Mouse (Mus musculus): Measurements from ENCODE around the gene Tm9sf2.

Tm9sf2 gene

GRCm38 (mm10) chr14:122106822-122107468 lies at the start of gene Tm9sf2:
Gene Tm9sf2, plus strand, starts transcription at chr14:122107038.
- in situ Hi-C loops (cut with MseI, MboI), result no loop called here

DNA sequence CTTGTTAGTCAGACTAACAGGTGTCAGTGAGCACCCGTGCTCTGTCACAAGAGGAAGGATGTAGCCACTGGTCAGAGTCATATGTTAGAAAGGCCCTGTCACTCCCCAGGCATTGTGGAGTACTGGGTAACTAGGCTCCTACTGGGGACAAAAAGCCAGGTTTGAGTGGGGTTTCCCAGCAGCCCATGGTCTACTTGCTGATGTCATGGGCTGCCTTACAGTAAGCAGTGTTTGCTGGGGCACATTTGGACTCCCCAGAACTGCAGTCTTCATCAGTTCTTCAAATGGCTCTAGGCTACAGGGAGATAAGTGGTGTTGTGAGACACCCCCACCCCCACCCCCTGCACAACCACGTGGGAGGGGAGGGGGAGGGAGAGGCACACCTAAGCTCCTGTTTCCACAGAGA lies 48.9 kb upstream of the Tm9sf2 start:
- in situ Hi-C loops (cut with MseI, MboI), result loop anchor here in 1 of 2 experiments (10.0 kb wide), 1 partner anchor 123 kb away; no protein-coding TSS in a partner anchor

- in situ Hi-C loops (cut with MseI, MboI), result loop anchor here (5.0 to 10.0 kb wide), 2 partner anchors 128 to 196 kb away; no protein-coding TSS in a partner anchor
Measured at GRCm38 (mm10) chr14:122060642-122061041, 46.2 kb upstream of the Tm9sf2 start.

DNA sequence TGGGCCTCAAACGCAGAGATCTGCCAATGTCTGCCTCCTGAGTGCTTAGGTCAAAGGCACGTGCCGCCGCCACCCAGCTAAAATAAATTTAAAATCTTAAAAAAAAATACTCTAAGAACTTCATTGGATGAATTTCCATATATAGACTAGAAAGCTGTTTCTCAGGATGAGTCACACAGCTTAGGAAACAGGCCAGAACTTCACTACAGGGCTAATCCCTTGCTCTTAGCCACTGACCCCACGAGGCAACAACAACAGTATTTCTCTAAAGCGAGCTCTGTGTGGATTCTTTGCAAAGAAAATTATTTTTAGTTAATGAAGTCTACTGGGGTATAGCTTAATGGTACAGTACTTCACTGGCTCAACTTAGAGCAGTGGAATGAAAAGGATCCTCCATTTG lies 45.5 kb upstream of the Tm9sf2 start:
- in situ Hi-C loops (cut with MseI, MboI), result loop anchor here (5.0 to 10.0 kb wide), 2 partner anchors 129 to 197 kb away; no protein-coding TSS in a partner anchor

- in situ Hi-C loops (cut with MseI, MboI), result loop anchor here (5.0 to 10.0 kb wide), 2 partner anchors 130 to 198 kb away; no protein-coding TSS in a partner anchor
Measured at GRCm38 (mm10) chr14:122062411-122063090, 44.3 kb upstream of the Tm9sf2 start.

GRCm38 (mm10) chr14:122063599-122063998 lies 43.2 kb upstream of the Tm9sf2 start:
- in situ Hi-C loops (cut with MseI, MboI), result loop anchor here (5.0 to 10.0 kb wide), 2 partner anchors 131 to 199 kb away; no protein-coding TSS in a partner anchor

DNA sequence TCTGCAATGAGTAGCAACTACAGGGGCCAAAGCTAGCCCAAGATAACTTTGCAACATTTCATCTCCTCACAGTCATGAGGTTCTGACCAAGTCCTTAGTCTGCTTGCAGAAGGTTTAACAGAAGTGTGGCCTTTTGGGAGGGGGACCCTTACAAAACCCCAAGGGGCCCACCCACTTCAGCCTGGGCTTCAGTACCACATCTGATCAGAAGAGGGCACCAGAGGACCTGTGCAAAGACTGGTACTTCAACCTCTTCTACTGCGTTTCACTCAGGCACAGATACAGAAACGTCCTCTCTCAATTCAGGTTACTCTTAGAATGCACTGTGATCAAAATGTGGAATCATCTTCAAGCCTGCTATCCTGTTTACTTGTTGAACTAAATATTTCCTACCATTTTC lies 42.3 kb upstream of the Tm9sf2 start:
- in situ Hi-C loops (cut with MseI, MboI), result loop anchor here (5.0 to 10.0 kb wide), 2 partner anchors 132 to 200 kb away; no protein-coding TSS in a partner anchor

DNA sequence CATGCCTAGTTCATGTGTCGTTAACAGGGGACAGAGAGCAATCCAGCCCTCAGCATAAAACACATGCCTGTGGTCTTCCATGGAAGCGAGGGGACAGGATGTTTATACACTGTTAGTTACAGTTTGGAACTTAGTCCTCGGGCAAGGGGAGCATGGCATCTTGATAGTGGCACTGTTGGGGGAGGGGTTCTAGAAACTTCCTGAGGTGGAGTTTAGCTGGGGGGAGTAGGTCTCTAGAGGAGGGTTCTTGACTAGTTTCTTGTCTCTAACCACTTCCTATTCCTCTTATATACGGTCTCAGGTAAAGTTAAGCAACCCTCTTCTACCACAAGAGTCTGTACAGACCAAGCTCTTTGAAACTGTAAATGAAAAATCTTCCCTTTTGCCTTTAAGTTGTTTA lies 40.6 kb upstream of the Tm9sf2 start:
- in situ Hi-C loops (cut with MseI, MboI), result loop anchor here (10.0 kb wide), 1 partner anchor 201 kb away; no protein-coding TSS in a partner anchor

DNA sequence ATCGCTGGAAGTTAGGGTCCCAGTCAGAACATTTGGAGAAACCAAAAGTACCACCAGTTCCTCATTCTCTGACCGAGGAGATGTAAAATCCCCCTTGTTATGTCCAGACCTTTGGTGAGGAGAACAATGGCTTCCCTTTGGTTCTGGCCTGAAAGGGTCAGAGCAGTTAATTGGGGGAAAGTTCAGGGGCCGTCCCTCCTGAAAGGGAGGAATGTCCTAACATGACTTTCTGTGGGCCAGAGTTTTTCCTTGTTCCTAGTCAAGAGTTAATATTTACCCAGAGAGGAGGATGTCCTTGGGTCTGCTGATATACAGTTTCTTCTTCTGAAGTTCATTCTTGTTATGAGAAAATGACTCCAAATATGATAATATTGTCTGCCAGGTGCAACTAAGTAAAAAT lies 38.8 kb upstream of the Tm9sf2 start:
- in situ Hi-C loops (cut with MseI, MboI), result loop anchor here (10.0 kb wide), 1 partner anchor 203 kb away; no protein-coding TSS in a partner anchor

DNA sequence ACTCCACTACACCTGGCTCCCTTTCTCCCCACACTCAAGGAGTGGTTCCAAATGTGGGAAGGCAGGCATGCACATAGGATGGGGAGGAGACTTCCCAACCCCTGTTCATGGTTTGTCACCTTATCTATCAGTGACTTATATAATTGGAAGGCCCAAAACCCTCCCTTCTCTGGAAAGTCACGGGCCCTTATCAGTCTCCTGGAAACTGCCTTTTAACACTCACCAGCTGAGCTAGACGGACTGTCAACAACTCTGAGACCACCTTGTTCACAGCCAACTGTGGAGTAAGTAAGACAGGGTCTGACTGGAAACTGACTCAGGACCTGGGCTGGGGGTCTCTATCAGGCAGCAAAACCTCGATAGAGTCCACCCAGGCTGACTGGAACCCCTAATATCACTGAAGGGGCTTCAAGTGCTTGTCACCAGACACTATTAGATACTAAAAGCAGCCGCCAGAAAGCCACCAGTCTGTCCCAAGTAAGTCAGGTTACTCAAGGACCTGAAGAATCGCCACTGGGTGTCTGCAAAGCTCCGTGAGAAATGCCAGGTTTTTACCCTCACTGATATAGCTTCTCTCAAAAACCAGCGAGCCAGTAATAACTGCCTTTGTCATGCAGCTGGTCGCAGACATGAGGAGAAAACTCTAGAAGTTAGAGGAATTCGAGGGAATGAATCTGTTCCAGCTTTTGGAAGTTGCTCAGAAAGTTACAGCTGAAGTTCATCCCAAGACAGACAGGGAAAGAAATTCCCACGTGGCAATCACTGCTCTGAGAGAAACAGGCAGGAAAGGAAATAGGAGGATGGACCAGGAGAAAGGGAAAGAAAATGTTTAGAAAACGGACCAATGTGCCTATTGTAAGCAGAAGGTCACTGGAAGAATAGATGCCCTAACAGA lies 37.8 kb upstream of the Tm9sf2 start:
- in situ Hi-C loops (cut with MseI, MboI), result loop anchor here (10.0 kb wide), 1 partner anchor 204 kb away; no protein-coding TSS in a partner anchor

DNA sequence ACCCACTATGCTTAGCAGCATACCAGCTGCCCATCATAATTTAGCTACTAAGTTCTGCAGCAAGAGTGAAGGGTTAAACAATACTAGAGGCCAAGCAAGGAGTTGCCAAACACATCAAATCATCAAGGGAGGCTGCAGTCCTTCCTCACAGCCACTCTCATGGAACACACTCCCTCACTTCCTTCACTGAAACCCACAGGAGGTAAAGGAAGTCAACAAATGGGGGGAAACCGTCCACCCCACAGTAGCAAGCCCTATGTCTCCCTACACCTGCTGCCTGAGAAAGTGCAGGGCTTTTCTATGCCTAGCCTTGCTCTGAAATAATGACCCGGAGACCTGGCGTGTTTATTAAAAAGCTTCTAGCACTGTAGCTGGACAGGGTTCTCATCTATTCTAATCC lies 36.9 kb upstream of the Tm9sf2 start:
- in situ Hi-C loops (cut with MseI, MboI), result loop anchor here (10.0 kb wide), 1 partner anchor 205 kb away; no protein-coding TSS in a partner anchor

DNA sequence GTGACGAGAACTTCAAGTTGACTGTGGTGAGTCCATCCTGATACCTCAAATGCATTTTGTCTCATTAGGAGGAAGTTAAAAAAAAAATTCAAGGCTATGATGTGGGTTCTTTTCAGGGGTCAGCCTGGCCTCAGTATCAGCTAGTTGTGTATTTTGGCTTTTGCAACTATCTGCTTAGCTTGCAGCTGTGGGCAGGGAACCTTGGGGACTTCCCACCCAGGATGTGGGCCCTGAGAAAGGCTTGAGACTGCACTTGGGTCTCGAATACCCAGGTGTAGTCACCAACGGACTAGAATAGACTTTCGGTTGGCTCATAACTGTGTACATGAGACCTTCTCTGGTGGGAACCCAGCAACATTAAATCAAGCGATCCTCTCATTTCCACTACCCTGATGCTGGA lies 33.4 kb upstream of the Tm9sf2 start:
- in situ Hi-C loops (cut with MseI, MboI), result no loop called here

GRCm38 (mm10) chr14:122074360-122074759 lies 32.5 kb upstream of the Tm9sf2 start:
- in situ Hi-C loops (cut with MseI, MboI), result no loop called here

DNA sequence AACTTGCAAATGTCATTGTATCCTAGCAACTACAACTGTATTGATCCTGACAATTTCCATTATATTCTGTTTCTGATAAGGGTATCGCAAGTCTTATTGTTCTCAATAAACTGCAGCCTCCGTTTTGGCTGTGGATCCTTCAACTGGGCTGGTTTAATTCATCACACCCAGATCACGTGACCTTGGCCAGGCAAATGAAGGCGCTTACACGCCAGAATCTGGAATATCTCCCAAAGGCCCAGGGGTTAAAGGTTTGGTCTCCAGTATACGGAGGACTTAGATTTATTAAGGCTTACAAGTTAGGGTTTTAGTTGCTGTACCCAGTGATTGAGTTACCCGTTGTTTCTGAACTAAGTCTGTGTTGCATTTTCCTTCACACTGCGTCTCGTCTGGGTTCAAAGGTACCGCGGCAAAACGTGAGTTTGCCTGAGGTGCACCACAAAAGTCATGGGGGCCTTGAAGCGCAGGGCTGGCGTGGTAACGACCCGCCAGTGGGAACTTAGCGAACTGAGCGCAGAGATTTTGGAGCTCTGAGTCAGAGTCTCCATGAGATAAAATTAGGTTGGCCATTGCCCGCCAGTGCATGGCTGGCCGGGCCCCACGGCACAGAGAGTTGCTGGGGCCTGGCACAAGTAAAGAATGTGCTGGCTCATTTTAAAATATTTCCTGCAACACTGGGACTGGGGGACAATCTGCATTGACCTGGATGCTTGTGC lies 31.2 kb upstream of the Tm9sf2 start:
- in situ Hi-C loops (cut with MseI, MboI), result loop anchor here in 1 of 2 experiments (5.0 kb wide), 1 partner anchor 52 kb away; no protein-coding TSS in a partner anchor

- in situ Hi-C loops (cut with MseI, MboI), result loop anchor here in 1 of 2 experiments (5.0 kb wide), 1 partner anchor 50 kb away; no protein-coding TSS in a partner anchor
Measured at GRCm38 (mm10) chr14:122077017-122077416, 29.8 kb upstream of the Tm9sf2 start.

DNA sequence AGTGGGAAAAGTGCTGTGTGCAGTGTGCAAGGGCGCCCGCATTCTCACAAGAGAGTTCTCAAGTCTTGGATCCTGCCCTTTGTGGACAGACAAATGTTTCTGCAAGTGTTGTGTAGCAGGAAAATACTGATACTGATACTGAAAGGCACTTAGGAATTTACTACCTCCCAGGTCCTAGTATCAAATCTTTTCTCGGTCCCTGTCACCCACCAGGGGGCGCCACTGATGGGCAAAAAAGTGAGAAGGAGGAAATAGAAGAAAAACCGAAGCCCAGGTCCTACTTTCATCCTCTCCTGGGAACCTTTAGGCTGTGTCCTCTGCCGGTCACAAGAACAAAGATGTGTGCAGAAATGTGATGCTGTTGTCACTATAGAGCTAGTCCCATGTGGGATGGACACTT lies 27.4 kb upstream of the Tm9sf2 start:
- in situ Hi-C loops (cut with MseI, MboI), result loop anchor here in 1 of 2 experiments (5.0 kb wide), 1 partner anchor 48 kb away; no protein-coding TSS in a partner anchor

DNA sequence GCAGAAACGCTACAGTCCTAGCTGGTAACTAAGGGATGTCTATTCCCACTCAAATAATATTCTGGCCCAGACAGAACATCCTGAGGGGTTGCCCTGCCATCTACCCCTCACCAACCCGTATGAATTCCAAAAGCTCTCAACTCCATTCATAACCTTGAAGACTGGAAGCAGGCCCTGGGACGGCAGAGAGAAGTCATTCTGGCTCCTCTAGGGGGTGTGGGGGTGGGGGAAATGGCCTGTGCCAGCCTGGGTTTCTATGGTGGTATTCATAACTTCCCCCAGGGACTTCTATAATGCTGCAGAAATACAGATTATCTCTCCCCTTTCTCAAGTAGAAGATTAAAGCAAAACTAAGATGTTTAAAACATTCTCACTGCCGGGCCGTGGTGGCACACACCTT lies 26.9 kb upstream of the Tm9sf2 start:
- in situ Hi-C loops (cut with MseI, MboI), result loop anchor here in 1 of 2 experiments (5.0 kb wide), 1 partner anchor 47 kb away; no protein-coding TSS in a partner anchor

DNA sequence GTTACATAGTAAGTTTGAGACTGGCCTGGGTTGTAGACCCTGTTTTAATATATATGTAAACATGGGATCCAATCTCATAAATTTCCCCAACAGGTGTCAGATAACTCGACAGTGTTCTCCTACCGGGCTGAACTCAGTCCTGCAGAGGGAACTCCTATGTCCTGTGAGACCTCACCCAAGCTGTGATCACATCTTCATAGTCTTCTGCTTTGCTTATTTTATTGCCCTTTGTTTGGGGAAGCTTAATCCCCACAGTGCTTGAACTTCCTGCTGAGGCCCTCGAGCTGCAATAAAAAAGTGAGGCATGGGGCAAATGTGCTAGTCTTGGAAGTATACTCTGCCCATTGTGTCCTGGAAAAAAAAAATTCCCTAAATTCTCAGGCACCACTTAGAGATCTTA lies 25.5 kb upstream of the Tm9sf2 start:
- in situ Hi-C loops (cut with MseI, MboI), result no loop called here

GRCm38 (mm10) chr14:122083499-122083898 lies 23.3 kb upstream of the Tm9sf2 start:
- in situ Hi-C loops (cut with MseI, MboI), result no loop called here

DNA sequence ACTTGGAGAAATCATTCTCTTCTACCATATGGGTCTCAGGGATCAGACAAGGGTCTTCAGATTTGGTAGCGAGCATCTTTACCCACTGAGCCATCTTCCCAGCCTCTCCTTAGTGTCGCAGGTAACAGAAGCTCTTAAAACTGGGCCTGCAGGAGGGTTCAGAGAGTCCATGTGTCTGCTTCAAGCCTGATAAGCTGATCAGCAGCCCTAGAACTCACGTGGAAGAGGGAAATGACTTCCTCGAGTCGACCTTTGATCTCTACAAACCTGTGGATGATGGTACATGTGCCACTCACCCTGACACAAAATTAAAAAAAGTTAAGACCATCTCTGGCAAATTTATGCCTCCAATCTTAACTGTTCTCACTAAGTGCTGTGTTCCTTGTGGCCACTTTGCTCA lies 18.9 kb upstream of the Tm9sf2 start:
- in situ Hi-C loops (cut with MseI, MboI), result no loop called here
